Mouse (Mus musculus) embryo, embryonic 10.5 days (tissue): ENCODE data around the gene Ptges.

Source experiments
- DNase-seq: peaks from one replicate; pipeline ENCODE4 v3.0.0-alpha.2; 2015; ENCODE audit warnings: low spot score

The Ptges gene

DNA sequence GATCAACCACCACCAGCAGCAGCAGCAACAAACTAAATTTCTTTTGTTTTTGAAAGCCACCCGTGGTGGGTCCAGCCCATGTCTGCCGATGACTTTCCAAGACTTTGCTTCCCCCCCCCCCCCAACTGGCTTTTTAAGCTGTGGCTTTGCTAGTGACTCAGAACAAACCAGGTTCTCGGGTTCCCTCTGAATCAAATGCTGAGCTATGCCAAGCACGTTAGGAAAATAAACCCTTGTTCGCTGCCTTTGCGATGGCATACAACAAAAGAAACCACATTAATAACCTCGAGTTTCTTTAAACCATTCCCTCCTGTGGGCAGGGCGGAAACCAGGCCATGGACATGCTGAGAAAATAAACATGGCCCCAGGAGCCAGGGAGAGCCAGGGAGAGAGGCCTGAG is 81.5 kb downstream of the Ptges start:
- no peak for DNase-seq

DNA sequence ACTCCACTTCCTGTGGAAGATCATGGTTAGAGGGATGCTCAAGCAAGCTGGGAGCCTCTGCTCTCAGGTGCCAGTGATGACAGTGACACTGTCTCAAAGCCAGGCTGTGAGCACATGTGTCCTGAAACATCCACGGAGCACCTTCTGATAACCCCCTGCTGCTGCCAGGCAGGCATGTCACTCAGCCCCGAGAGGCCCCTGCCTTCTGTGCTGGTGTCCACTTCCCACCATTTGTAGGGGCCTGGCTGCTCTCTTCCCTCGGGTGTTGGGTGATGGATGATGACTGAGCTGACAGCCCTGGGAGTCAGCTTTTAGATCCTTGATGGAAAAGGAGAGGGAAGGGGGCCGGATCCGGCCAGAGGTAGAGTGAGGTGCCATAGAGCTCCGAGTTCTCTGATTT is 82.9 kb downstream of the Ptges start:
- DNase-seq = no peak

DNA sequence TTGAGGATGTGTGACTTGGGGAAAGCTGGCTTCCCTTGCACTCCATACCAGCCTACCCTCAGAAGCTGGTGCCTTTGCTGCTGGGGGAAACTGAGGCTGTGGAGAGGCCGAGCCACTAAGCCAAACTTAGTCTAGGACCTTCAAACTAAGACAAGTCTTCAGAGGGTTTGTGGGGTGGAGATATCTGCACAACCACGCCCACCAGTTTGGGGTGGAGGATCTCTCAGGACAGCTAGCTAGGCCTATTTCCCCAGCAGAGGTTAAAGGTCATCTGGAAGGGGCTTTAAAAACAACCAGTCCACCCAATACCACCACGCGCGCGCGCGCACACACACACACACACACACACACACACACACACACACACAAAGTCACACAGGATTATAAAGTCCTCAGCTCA is 83.4 kb downstream of the Ptges start:
- no peak for DNase-seq

DNA sequence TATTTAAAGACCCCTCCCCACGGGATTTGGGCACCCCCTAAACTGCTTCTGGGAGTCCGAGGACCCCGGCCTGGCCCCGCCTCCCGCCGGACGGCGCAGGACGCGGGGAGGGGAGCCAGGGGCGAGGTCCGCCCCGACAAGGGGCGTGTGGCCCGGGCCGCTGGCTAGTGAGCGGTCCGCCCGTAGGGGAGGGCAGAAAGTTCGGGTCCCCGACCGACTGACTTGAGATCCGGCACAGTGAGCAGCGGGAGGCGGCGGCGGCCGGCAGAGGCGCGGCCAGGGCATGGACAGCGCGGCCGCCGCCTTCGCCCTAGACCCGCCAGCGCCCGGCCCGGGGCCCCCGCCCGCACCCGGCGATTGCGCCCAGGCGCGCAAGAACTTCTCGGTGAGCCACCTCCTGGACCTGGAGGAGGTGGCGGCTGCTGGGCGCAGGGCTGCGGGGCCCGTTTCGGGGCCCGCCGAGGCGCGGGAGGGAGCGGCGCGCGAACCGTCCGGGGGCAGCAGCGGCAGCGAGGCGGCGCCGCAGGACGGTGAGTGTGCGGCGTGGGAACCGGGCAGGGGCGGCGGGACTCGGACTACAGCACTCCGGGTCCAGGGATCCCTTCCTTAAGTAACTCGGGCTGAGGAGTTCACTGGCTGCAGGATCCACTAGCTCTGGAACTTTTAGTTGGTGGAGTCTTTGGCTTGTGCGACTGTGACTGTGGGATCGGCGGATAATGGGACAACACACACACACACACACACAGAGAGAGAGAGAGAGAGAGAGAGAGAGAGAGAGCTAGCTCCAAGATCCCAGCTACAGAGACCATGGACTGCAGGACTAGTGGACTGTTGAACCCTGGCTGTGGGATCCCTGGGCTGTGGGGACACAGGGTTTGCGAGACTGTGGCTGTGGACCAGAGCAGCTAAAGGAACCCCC is 84.3 kb downstream of the Ptges start:
- peak; percentile 57 for DNase-seq

DNA sequence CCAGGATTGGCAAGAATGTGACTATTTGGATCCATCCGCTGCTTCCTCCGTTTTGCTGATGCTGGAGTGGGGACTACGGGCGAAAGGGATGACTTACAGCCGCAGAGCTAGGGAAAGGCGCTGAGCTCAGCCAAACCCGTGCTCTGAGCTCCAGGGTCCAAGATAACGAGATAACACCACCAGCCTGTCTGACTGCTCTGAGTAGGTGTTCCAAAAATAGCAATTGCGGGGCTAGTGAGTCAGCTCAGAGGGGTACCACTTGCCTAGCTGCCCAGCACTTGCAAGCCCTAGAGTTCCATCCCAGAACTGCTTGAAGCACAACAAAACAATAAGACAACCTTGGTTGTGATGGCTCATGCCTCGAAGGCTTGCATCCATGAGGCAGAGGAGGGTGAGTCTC is 87.0 kb downstream of the Ptges start:
- no peak for DNase-seq
